Mouse (Mus musculus): ENCODE data around the gene Cdh3.

Cdh3 gene

GRCm38 (mm10) chr8:106527241-106528036 lies 16.7 kb downstream of the Cdh3 start:
- no peak for DNase-seq (ENCODE audit: low spot score in 2 of 2)

GRCm38 (mm10) chr8:106528596-106529249 lies 18.0 kb downstream of the Cdh3 start:
- no peak for DNase-seq (ENCODE audit: low spot score in 2 of 2)

GRCm38 (mm10) chr8:106529885-106530482 lies 19.3 kb downstream of the Cdh3 start:
- DNase-seq (ENCODE audit: low spot score in 2 of 2): no peak

- DNase-seq (ENCODE audit: low spot score in 2 of 2): no peak
These were observed 19.9 kb downstream of the Cdh3 start for GRCm38 (mm10) chr8:106530566-106530965.

- DNase-seq (ENCODE audit: low spot score in 2 of 2): no peak
These were observed 23.0 kb downstream of the Cdh3 start for GRCm38 (mm10) chr8:106533709-106534108.

- peak; percentile 48 to 75 for DNase-seq (ENCODE audit: low spot score in 2 of 2)
These were observed 23.8 kb downstream of the Cdh3 start for GRCm38 (mm10) chr8:106534449-106534848.

GRCm38 (mm10) chr8:106535448-106535847 lies 24.8 kb downstream of the Cdh3 start:
- DNase-seq (ENCODE audit: low spot score in 2 of 2): no peak

- no peak for DNase-seq (ENCODE audit: low spot score in 2 of 2)
These were observed 28.5 kb downstream of the Cdh3 start for GRCm38 (mm10) chr8:106539193-106539592.

- DNase-seq (ENCODE audit: low spot score in 2 of 2): no peak
These were observed 30.3 kb downstream of the Cdh3 start for GRCm38 (mm10) chr8:106541002-106541401.

GRCm38 (mm10) chr8:106543043-106543442 lies 32.4 kb downstream of the Cdh3 start:
- no peak for DNase-seq (ENCODE audit: low spot score in 2 of 2)

GRCm38 (mm10) chr8:106545149-106545548 lies 34.5 kb downstream of the Cdh3 start:
- DNase-seq (ENCODE audit: low spot score in 2 of 2): peak in 1 of 2 experiments; percentile 15

GRCm38 (mm10) chr8:106546746-106547145 lies 36.1 kb downstream of the Cdh3 start:
- DNase-seq (ENCODE audit: low spot score in 2 of 2): no peak

- DNase-seq (ENCODE audit: low spot score in 2 of 2): no peak
These were observed 37.8 kb downstream of the Cdh3 start for GRCm38 (mm10) chr8:106548366-106548936.

GRCm38 (mm10) chr8:106550906-106551305 lies 40.2 kb downstream of the Cdh3 start:
- DNase-seq (ENCODE audit: low spot score in 2 of 2): no peak

GRCm38 (mm10) chr8:106554011-106554410 lies 43.3 kb downstream of the Cdh3 start:
- DNase-seq (ENCODE audit: low spot score in 2 of 2): no peak

- DNase-seq (ENCODE audit: low spot score in 2 of 2): no peak
These were observed 45.5 kb downstream of the Cdh3 start for GRCm38 (mm10) chr8:106556068-106556645.

GRCm38 (mm10) chr8:106559844-106560243 lies 49.2 kb downstream of the Cdh3 start:
- no peak for DNase-seq (ENCODE audit: low spot score in 2 of 2)

GRCm38 (mm10) chr8:106561097-106561865 lies 50.6 kb downstream of the Cdh3 start:
- peak; percentile 42 to 61 for DNase-seq (ENCODE audit: low spot score in 2 of 2)

- no peak for DNase-seq (ENCODE audit: low spot score in 2 of 2)
These were observed 53.0 kb downstream of the Cdh3 start for GRCm38 (mm10) chr8:106563691-106564182.

- no peak for DNase-seq (ENCODE audit: low spot score in 2 of 2)
These were observed 58.3 kb downstream of the Cdh3 start for GRCm38 (mm10) chr8:106569006-106569405.

- DNase-seq (ENCODE audit: low spot score in 2 of 2): no peak
These were observed 59.7 kb downstream of the Cdh3 start for GRCm38 (mm10) chr8:106570386-106570785.
